Mouse (Mus musculus): Measurements from ENCODE around the gene Slc11a1. TPM values are rescaled to one million over a fixed set of nuclear protein-coding genes. Genes with fewer than 3 reads are reported as not detected.
"Not testable (repeated sequence)": the region's sequence is repeated elsewhere in the genome, so short reads cannot be mapped to it uniquely, and the experiment has no call there.

The Slc11a1 gene
- 17.4 and 17.9 TPM in 2 replicates for polyA plus RNA-seq (2015; fragmentation: Nextera tagmentation; extraction: Ambion mirVana)

DNA sequence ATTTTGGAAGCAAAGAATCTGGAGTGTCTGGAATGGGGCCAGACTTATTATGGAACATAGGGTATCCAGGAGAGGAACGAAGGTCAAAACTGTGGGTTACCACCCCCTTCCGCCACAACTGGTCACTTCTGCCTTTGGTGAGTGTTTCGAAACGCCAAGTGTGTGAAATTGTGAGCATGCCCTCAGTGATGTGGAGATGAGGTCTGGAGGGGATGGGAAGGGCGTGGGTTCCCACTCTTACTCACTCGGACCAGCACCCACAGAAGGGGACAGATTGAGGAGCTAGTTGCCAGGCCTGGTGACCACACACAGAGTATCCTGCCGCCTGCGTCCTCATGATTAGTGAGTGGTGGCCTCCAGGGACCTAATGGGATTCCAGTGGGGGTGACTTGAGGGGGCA is at the start of gene Slc11a1:
Slc11a1 (plus strand) TSS at position 216 of the 400 bp plus-strand sequence.
- peak within 1 kb of the TSS; percentile 46; the same call in 1 of the 2 replicates for H3K27ac ChIP-seq (ENCODE audit: low read length)
- H3K4me3 ChIP-seq (ENCODE audit: low read depth, low read length) = no peak within 1 kb of the TSS
- peaks cover 11% of the 10 kb centered on the region for H3K4me1 ChIP-seq (ENCODE audit: control insufficient read depth, low read depth, low read length)
- H3K4me2 ChIP-seq (ENCODE audit: low read depth, low read length) = no peak within 1 kb of the TSS
- WGBS (ENCODE audit: insufficient replicate concordance) = 42% methylated on average over 8 of the region's 8 CpGs
- no peaks in the 10 kb centered on the region for H3K36me3 ChIP-seq (ENCODE audit: control insufficient read depth, insufficient read depth)
- H3K9me3 ChIP-seq (replicated peaks; ENCODE audit: control insufficient read depth, low read length) = no peaks in the 10 kb centered on the region
- ATAC-seq (ENCODE audit: low read depth) = peak; percentile 48
- no peak within 1 kb of the TSS for H3K9ac ChIP-seq (ENCODE audit: low read depth, low read length)
- no peaks in the 10 kb centered on the region for H3K27me3 ChIP-seq (ENCODE audit: control insufficient read depth, insufficient read depth, low read depth, low read length)

DNA sequence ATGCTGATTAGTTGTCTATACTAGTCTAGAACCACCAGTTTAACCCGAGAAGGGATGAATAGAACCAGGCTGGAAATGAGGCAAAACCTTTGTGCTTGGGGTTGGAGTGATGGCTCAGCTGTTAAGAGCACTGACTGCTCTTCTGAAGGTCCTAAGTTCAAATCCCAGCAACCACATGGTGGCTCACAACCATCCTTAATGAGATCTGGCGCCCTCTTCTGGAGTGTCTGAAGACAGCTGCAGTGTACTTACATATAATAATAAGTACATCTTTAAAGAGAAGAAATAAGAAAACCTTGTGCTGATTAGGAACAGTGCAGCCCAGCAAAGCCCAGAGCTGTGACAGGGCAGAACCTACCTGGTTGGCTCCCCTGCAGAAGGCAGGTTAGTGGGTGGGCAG is 48.1 kb upstream of the Slc11a1 start:
- H3K9me3 ChIP-seq (replicated peaks; ENCODE audit: control insufficient read depth, low read length); H3K36me3 ChIP-seq (ENCODE audit: control insufficient read depth, insufficient read depth); H3K27me3 ChIP-seq (ENCODE audit: control insufficient read depth, insufficient read depth, low read depth, low read length); H3K4me2 ChIP-seq (ENCODE audit: low read depth, low read length); H3K27ac ChIP-seq (ENCODE audit: low read length); ATAC-seq (ENCODE audit: low read depth); H3K9ac ChIP-seq (ENCODE audit: low read depth, low read length); H3K4me3 ChIP-seq (ENCODE audit: low read depth, low read length): not testable (repeated sequence)
- 63% methylated on average over 2 of the region's 2 CpGs for WGBS (ENCODE audit: insufficient replicate concordance)
- H3K4me1 ChIP-seq (ENCODE audit: control insufficient read depth, low read depth, low read length) = peaks cover 14% of the 10 kb centered on the region

- no peak for ATAC-seq (ENCODE audit: low read depth)
- Histone ChIP-seq H3K27me3 (ENCODE audit: control insufficient read depth, insufficient read depth, low read depth, low read length) (peaks cover 5% of the 10 kb centered on the region; the same call in 1 of the 2 replicates), H3K4me1 (ENCODE audit: control insufficient read depth, low read depth, low read length) (peaks cover 29% of the 10 kb centered on the region), H3K9ac (ENCODE audit: low read depth, low read length) (no peak overlapping the region), H3K36me3 (ENCODE audit: control insufficient read depth, insufficient read depth) (no peaks in the 10 kb centered on the region), H3K9me3 (replicated peaks; ENCODE audit: control insufficient read depth, low read length) (no peaks in the 10 kb centered on the region), H3K27ac (ENCODE audit: low read length) (no peak overlapping the region), H3K4me2 (ENCODE audit: low read depth, low read length) (no peak overlapping the region), H3K4me3 (ENCODE audit: low read depth, low read length) (no peak overlapping the region)
- WGBS (ENCODE audit: insufficient replicate concordance) = 63% methylated on average over 7 of the region's 7 CpGs
Measured at GRCm38 (mm10) chr1:74329899-74330431, 45.0 kb upstream of the Slc11a1 start.

DNA sequence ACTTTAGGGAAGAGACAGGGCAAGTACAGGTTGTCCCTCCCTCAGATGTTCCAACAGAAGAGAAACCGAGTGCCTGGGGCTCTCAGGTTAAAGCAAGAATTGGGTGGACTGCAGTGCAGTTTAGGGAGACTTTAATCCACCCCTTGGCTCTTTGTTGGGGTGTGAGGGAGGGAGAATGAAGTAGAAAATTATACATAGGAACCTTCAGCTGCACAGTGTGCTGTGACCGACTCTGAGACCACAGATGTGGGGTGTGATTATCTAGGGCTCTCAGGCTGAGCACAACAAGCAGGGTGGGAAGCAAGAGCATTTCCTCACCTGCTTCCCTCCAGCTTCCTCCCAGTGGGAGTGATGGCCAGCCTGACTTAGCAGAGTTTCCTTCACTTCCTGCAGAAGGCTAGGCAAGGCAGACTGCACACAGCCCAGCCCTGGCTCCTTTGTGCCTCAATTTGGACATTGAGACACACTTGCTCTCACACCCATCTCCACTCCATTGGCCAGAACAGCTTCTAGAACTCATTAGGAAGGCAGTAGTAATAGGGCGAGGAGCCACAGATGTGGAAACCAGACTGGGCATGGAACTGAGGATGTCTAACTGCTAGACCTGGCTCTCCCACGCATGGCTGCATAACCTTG is 43.8 kb upstream of the Slc11a1 start:
- Histone ChIP-seq H3K9me3 (replicated peaks; ENCODE audit: control insufficient read depth, low read length) (no peaks in the 10 kb centered on the region), H3K4me2 (ENCODE audit: low read depth, low read length) (no peak overlapping the region), H3K4me1 (ENCODE audit: control insufficient read depth, low read depth, low read length) (peaks cover 29% of the 10 kb centered on the region), H3K36me3 (ENCODE audit: control insufficient read depth, insufficient read depth) (no peaks in the 10 kb centered on the region), H3K9ac (ENCODE audit: low read depth, low read length) (no peak overlapping the region), H3K27me3 (ENCODE audit: control insufficient read depth, insufficient read depth, low read depth, low read length) (peaks cover 5% of the 10 kb centered on the region; the same call in 1 of the 2 replicates), H3K27ac (ENCODE audit: low read length) (0 out of 2 replicates have a peak overlapping the region, but pooled peaks have one; percentile 19), H3K4me3 (ENCODE audit: low read depth, low read length) (no peak overlapping the region)
- WGBS (ENCODE audit: insufficient replicate concordance) = 23% methylated on average over 4 of the region's 4 CpGs
- no peak for ATAC-seq (ENCODE audit: low read depth)

- Histone ChIP-seq H3K4me2 (ENCODE audit: low read depth, low read length) (peak overlapping the region; percentile 92), H3K9me3 (replicated peaks; ENCODE audit: control insufficient read depth, low read length) (no peaks in the 10 kb centered on the region), H3K4me3 (ENCODE audit: low read depth, low read length) (peak overlapping the region; percentile 60), H3K27me3 (ENCODE audit: control insufficient read depth, insufficient read depth, low read depth, low read length) (peaks cover 5% of the 10 kb centered on the region; the same call in 1 of the 2 replicates), H3K9ac (ENCODE audit: low read depth, low read length) (peak overlapping the region; percentile 59), H3K36me3 (ENCODE audit: control insufficient read depth, insufficient read depth) (no peaks in the 10 kb centered on the region), H3K4me1 (ENCODE audit: control insufficient read depth, low read depth, low read length) (peaks cover 29% of the 10 kb centered on the region), H3K27ac (ENCODE audit: low read length) (no peak overlapping the region)
- peak; percentile 93 for ATAC-seq (ENCODE audit: low read depth)
- WGBS (ENCODE audit: insufficient replicate concordance) = under 1% methylated on average over 30 of the region's 36 CpGs
Measured at GRCm38 (mm10) chr1:74332241-74332763, 42.7 kb upstream of the Slc11a1 start.

GRCm38 (mm10) chr1:74332930-74333329 is 42.1 kb upstream of the Slc11a1 start:
- Histone ChIP-seq H3K4me3 (ENCODE audit: low read depth, low read length) (peak overlapping the region; percentile 60), H3K4me1 (ENCODE audit: control insufficient read depth, low read depth, low read length) (peaks cover 29% of the 10 kb centered on the region), H3K36me3 (ENCODE audit: control insufficient read depth, insufficient read depth) (no peaks in the 10 kb centered on the region), H3K27ac (ENCODE audit: low read length) (no peak overlapping the region), H3K9me3 (replicated peaks; ENCODE audit: control insufficient read depth, low read length) (no peaks in the 10 kb centered on the region), H3K9ac (ENCODE audit: low read depth, low read length) (peak overlapping the region; percentile 59), H3K27me3 (ENCODE audit: control insufficient read depth, insufficient read depth, low read depth, low read length) (peaks cover 5% of the 10 kb centered on the region; the same call in 1 of the 2 replicates), H3K4me2 (ENCODE audit: low read depth, low read length) (peak overlapping the region; percentile 92)
- WGBS (ENCODE audit: insufficient replicate concordance) = 10% methylated on average over 9 of the region's 9 CpGs
- no peak for ATAC-seq (ENCODE audit: low read depth)

- ATAC-seq (ENCODE audit: low read depth) = no peak
- Histone ChIP-seq H3K27me3 (ENCODE audit: control insufficient read depth, insufficient read depth, low read depth, low read length) (peaks cover 5% of the 10 kb centered on the region; the same call in 1 of the 2 replicates), H3K36me3 (ENCODE audit: control insufficient read depth, insufficient read depth) (no peaks in the 10 kb centered on the region), H3K4me3 (ENCODE audit: low read depth, low read length) (no peak overlapping the region), H3K4me2 (ENCODE audit: low read depth, low read length) (no peak overlapping the region), H3K27ac (ENCODE audit: low read length) (no peak overlapping the region), H3K4me1 (ENCODE audit: control insufficient read depth, low read depth, low read length) (peaks cover 29% of the 10 kb centered on the region), H3K9ac (ENCODE audit: low read depth, low read length) (no peak overlapping the region), H3K9me3 (replicated peaks; ENCODE audit: control insufficient read depth, low read length) (no peaks in the 10 kb centered on the region)
- WGBS (ENCODE audit: insufficient replicate concordance) = 66% methylated on average over 3 of the region's 3 CpGs
Measured at GRCm38 (mm10) chr1:74334607-74335006, 40.4 kb upstream of the Slc11a1 start.

- Histone ChIP-seq H3K27me3 (ENCODE audit: control insufficient read depth, insufficient read depth, low read depth, low read length) (peaks cover 5% of the 10 kb centered on the region; the same call in 1 of the 2 replicates), H3K9ac (ENCODE audit: low read depth, low read length) (no peak overlapping the region), H3K36me3 (ENCODE audit: control insufficient read depth, insufficient read depth) (no peaks in the 10 kb centered on the region), H3K4me2 (ENCODE audit: low read depth, low read length) (no peak overlapping the region), H3K9me3 (replicated peaks; ENCODE audit: control insufficient read depth, low read length) (no peaks in the 10 kb centered on the region), H3K4me3 (ENCODE audit: low read depth, low read length) (no peak overlapping the region), H3K27ac (ENCODE audit: low read length) (no peak overlapping the region), H3K4me1 (ENCODE audit: control insufficient read depth, low read depth, low read length) (peaks cover 29% of the 10 kb centered on the region)
- WGBS (ENCODE audit: insufficient replicate concordance) = 53% methylated on average over 4 of the region's 4 CpGs
- no peak for ATAC-seq (ENCODE audit: low read depth)
Measured at GRCm38 (mm10) chr1:74335033-74335432, 40.0 kb upstream of the Slc11a1 start.
